Comparison of ENCODE assay signal across 28 mouse cellular contexts in genomic region chr9:34520234-34520950, GRCm38 (mm10). TPM values are rescaled to one million over a fixed set of nuclear protein-coding genes. Genes with fewer than 3 reads are reported as not detected.
A peak's percentile ranks its signal among the peaks of the same experiment; 100 is the strongest.
DNase-seq lines count a peak whose midpoint lies in the region; ATAC-seq lines count a peak whose summit lies in the region.
"Had no signal": no experiment of that assay in that cellular context is flagged by ENCODE, and none has a peak within 500 bp of the region (broad histone marks: within the 10 kb centered on the region; RNA-seq: fewer than 3 reads in every experiment).

No protein-coding gene starts in this region.

- H3K4me2 ChIP-seq in forebrain, embryonic 16.5 days (ENCODE audit: low read length), result no peak overlapping the region
- no peak overlapping the region for H3K4me2 ChIP-seq in forebrain, embryonic 12.5 days
- 0 out of 2 replicates have a peak overlapping the region, but pooled peaks have one; percentile 7 for H3K4me2 ChIP-seq in neural tube, embryonic 13.5 days
- peak overlapping the region; percentile 52 for H3K4me2 ChIP-seq in limb, embryonic 13.5 days (replicated peaks)
- H3K4me2 ChIP-seq: embryonic facial prominence, embryonic 12.5 days; hindbrain, embryonic 15.5 days; liver, embryonic 11.5 days; lung, embryonic 15.5 days; midbrain, embryonic 11.5 days; neural tube, embryonic 12.5 days had no signal

- no peaks in the 10 kb centered on the region for H3K36me3 ChIP-seq in forebrain, embryonic 16.5 days (ENCODE audit: control insufficient read depth, insufficient read depth)
- H3K36me3 ChIP-seq in forebrain, embryonic 12.5 days (replicated peaks), result no peaks in the 10 kb centered on the region
- no peaks in the 10 kb centered on the region for H3K36me3 ChIP-seq in neural tube, embryonic 13.5 days
- no peaks in the 10 kb centered on the region for H3K36me3 ChIP-seq in limb, embryonic 13.5 days
- H3K36me3 ChIP-seq: embryonic facial prominence, embryonic 12.5 days; hindbrain, embryonic 10.5 days; hindbrain, embryonic 15.5 days; lung, embryonic 15.5 days; neural tube, embryonic 12.5 days had no signal

- 77% methylated on average over 20 of the region's 20 CpGs for WGBS in forebrain, embryonic 16.5 days
- 84% methylated on average over 20 of the region's 20 CpGs for WGBS in forebrain, embryonic 12.5 days
- 40% methylated on average over 20 of the region's 20 CpGs for WGBS in neural tube, embryonic 13.5 days
- WGBS in limb, embryonic 13.5 days, result 19% methylated on average over 20 of the region's 20 CpGs

- H3K27me3 ChIP-seq in forebrain, embryonic 16.5 days (replicated peaks; ENCODE audit: control insufficient read depth, insufficient read depth, low read length), result no peaks in the 10 kb centered on the region
- no peaks in the 10 kb centered on the region for H3K27me3 ChIP-seq in forebrain, embryonic 12.5 days
- H3K27me3 ChIP-seq in neural tube, embryonic 13.5 days, result no peaks in the 10 kb centered on the region
- H3K27me3 ChIP-seq in limb, embryonic 13.5 days, result peaks cover 22% of the 10 kb centered on the region
- H3K27me3 ChIP-seq: embryonic facial prominence, embryonic 12.5 days; hindbrain, embryonic 15.5 days; neural tube, embryonic 12.5 days; Patski had no signal

- no peak overlapping the region for H3K4me3 ChIP-seq in forebrain, embryonic 16.5 days (replicated peaks; ENCODE audit: low read length)
- H3K4me3 ChIP-seq in forebrain, embryonic 12.5 days (replicated peaks), result no peak overlapping the region
- no peak overlapping the region for H3K4me3 ChIP-seq in neural tube, embryonic 13.5 days
- peak overlapping the region; percentile 10; the same call in 1 of the 2 replicates for H3K4me3 ChIP-seq in limb, embryonic 13.5 days
- H3K4me3 ChIP-seq: embryonic facial prominence, embryonic 12.5 days; hindbrain, embryonic 10.5 days; hindbrain, embryonic 15.5 days; lung, embryonic 15.5 days; neural tube, embryonic 12.5 days had no signal

- no peaks in the 10 kb centered on the region for H3K4me1 ChIP-seq in forebrain, embryonic 16.5 days (replicated peaks; ENCODE audit: control insufficient read depth, insufficient read depth, low read length)
- H3K4me1 ChIP-seq in forebrain, embryonic 12.5 days, result no peaks in the 10 kb centered on the region
- peaks cover 4% of the 10 kb centered on the region; the same call in 1 of the 2 replicates for H3K4me1 ChIP-seq in neural tube, embryonic 13.5 days (replicated peaks)
- peaks cover 17% of the 10 kb centered on the region; the same call in 1 of the 2 replicates for H3K4me1 ChIP-seq in limb, embryonic 13.5 days
- H3K4me1 ChIP-seq: embryonic facial prominence, embryonic 12.5 days; hindbrain, embryonic 10.5 days; hindbrain, embryonic 15.5 days; lung, embryonic 15.5 days; neural tube, embryonic 12.5 days had no signal

- peak; percentile 33; the same call in 1 of the 2 replicates for ATAC-seq in forebrain, embryonic 16.5 days
- no peak for ATAC-seq in forebrain, embryonic 12.5 days (ENCODE audit: low FRiP score)
- ATAC-seq in neural tube, embryonic 13.5 days (ENCODE audit: low read depth), result no peak
- peak; percentile 69; the same call in 1 of the 2 replicates for ATAC-seq in limb, embryonic 13.5 days (ENCODE audit: low FRiP score, low read depth)
- ATAC-seq: inflammation-experienced regulatory T-cells, adult 6 months; midbrain, embryonic 16.5 days; Patski had no signal

- H3K9ac ChIP-seq in forebrain, embryonic 16.5 days (replicated peaks; ENCODE audit: low read depth, low read length), result no peak overlapping the region
- no peak overlapping the region for H3K9ac ChIP-seq in forebrain, embryonic 12.5 days
- H3K9ac ChIP-seq in neural tube, embryonic 13.5 days, result no peak overlapping the region
- H3K9ac ChIP-seq in limb, embryonic 13.5 days, result no peak overlapping the region
- H3K9ac ChIP-seq: embryonic facial prominence, embryonic 12.5 days; hindbrain, embryonic 15.5 days; lung, embryonic 15.5 days; neural tube, embryonic 12.5 days had no signal

- H3K9me3 ChIP-seq in forebrain, embryonic 16.5 days (ENCODE audit: control insufficient read depth, low read length), result no peaks in the 10 kb centered on the region
- no peaks in the 10 kb centered on the region for H3K9me3 ChIP-seq in forebrain, embryonic 12.5 days
- H3K9me3 ChIP-seq in neural tube, embryonic 13.5 days, result no peaks in the 10 kb centered on the region
- no peaks in the 10 kb centered on the region for H3K9me3 ChIP-seq in limb, embryonic 13.5 days
- H3K9me3 ChIP-seq: embryonic facial prominence, embryonic 12.5 days; hindbrain, embryonic 10.5 days; hindbrain, embryonic 15.5 days; lung, embryonic 15.5 days; neural tube, embryonic 12.5 days had no signal

- no peak overlapping the region for H3K27ac ChIP-seq in forebrain, embryonic 16.5 days (ENCODE audit: low read length)
- H3K27ac ChIP-seq in forebrain, embryonic 12.5 days, result no peak overlapping the region
- H3K27ac ChIP-seq in neural tube, embryonic 13.5 days (replicated peaks), result 0 out of 2 replicates have a peak overlapping the region, but pooled peaks have one; percentile 11
- no peak overlapping the region for H3K27ac ChIP-seq in limb, embryonic 13.5 days
- H3K27ac ChIP-seq: embryonic facial prominence, embryonic 12.5 days; hindbrain, embryonic 10.5 days; hindbrain, embryonic 15.5 days; lung, embryonic 15.5 days; neural tube, embryonic 12.5 days had no signal

- no peak for DNase-seq in neural tube, embryonic 10.5 days (ENCODE audit: extremely low spot score, low spot score)
- DNase-seq in ovary, postnatal 14 days (ENCODE audit: low spot score), result no peak
- DNase-seq in adrenal gland, postnatal 10 days, result no peak
- DNase-seq in frontal cortex, postnatal 10 days (ENCODE audit: low spot score in 2 of 2), result no peak
- DNase-seq: adrenal gland, postnatal 25 days; cerebellum, adult 18-20 months; cerebellum, postnatal 10 days; heart, postnatal 14 days; kidney, adult 11 months; kidney, postnatal 25 days; right cerebral cortex, postnatal 25 days; thymus, postnatal 14 days had no signal

RNA-seq across cellular contexts. Expression of gene Kirrel3, which starts 34.7 kb away (rescaled TPM):
- 48.8 and 62.7 TPM in 2 replicates for polyA plus RNA-seq in forebrain, embryonic 16.5 days (2015; fragmentation: Nextera tagmentation; extraction: Ambion mirVana)
- 10.3 and 11.4 TPM in 2 replicates for polyA plus RNA-seq in forebrain, embryonic 12.5 days (2016; fragmentation: Nextera tagmentation; extraction: Ambion mirVana)
- 25.9 and 26.8 TPM in 2 replicates for polyA plus RNA-seq in neural tube, embryonic 13.5 days (2015; fragmentation: Nextera tagmentation; extraction: Ambion mirVana)
- 20.8 and 22.0 TPM in 2 replicates for polyA plus RNA-seq in limb, embryonic 13.5 days (2015; fragmentation: Nextera tagmentation; extraction: Ambion mirVana)
- 1 to 10 TPM; 1.0 to 2.2 TPM for total RNA-seq in adrenal gland, postnatal 10 days (2021)
- total RNA-seq: megakaryocyte progenitor cell, adult 5-6 weeks; MEL had no signal

Comparison
In these comparisons a context has a peak if more than half of its experiments do, and no peak if none do; other contexts are left out.
1. ATAC-seq: peak in forebrain, embryonic 16.5 days (single experiment) and limb, embryonic 13.5 days (single experiment); none in forebrain, embryonic 12.5 days (single experiment) and neural tube, embryonic 13.5 days (single experiment).
2. H3K4me2 ChIP-seq: peak in neural tube, embryonic 13.5 days (single experiment) and limb, embryonic 13.5 days (single experiment); none in forebrain, embryonic 16.5 days (single experiment) and forebrain, embryonic 12.5 days (single experiment).